Mouse (Mus musculus) liver, embryonic 13.5 days (tissue): ENCODE data around the gene Itgb5. TPM values are rescaled to one million over a fixed set of nuclear protein-coding genes. Genes with fewer than 3 reads are reported as not detected.

Experiments used
- ATAC-seq: fragments of 200-750 bp; cut with Nextera tagmentation; 2 replicates; pipeline ENCODE4 v1.8.0; 2017; ENCODE audit warnings: low read depth, mild to moderate bottlenecking, moderate number of reproducible peaks, moderate library complexity
- DNase-seq: peaks from one replicate; pipeline ENCODE4 v3.0.0; 2022
- H3K27ac ChIP-seq: fragments of 300-500 bp; sonication (generic); 2 replicates; pipeline ENCODE4 v1.5.1; 2015; ENCODE audit warnings: moderate library complexity, mild to moderate bottlenecking, inconsistent platforms
- H3K27me3 ChIP-seq: fragments of 300-500 bp; sonication (generic); 2 replicates; pipeline ENCODE4 v1.6.1; 2015; ENCODE audit warnings: mild to moderate bottlenecking, inconsistent platforms
- H3K36me3 ChIP-seq: fragments of 300-500 bp; sonication (generic); 2 replicates; pipeline ENCODE4 v1.6.1; 2015; ENCODE audit warnings: mild to moderate bottlenecking, inconsistent platforms
- H3K4me1 ChIP-seq: fragments of 300-500 bp; sonication (generic); replicated peaks from 2 replicates; pipeline ENCODE4 v1.6.1; 2015; ENCODE audit warnings: inconsistent platforms
- H3K4me2 ChIP-seq: fragments of 300-500 bp; sonication (generic); 2 replicates; pipeline ENCODE4 v1.6.1; 2015; ENCODE audit warnings: inconsistent platforms, mild to moderate bottlenecking, moderate library complexity
- H3K4me3 ChIP-seq: fragments of 300-500 bp; sonication (generic); replicated peaks from 2 replicates; pipeline ENCODE4 v1.5.1; 2015; ENCODE audit warnings: mild to moderate bottlenecking, inconsistent platforms
- H3K9ac ChIP-seq: fragments of 300-500 bp; sonication (generic); 2 replicates; pipeline ENCODE4 v1.6.1; 2015; ENCODE audit warnings: mild to moderate bottlenecking, inconsistent platforms
- H3K9me3 ChIP-seq: fragments of 300-500 bp; sonication (generic); replicated peaks from 2 replicates; pipeline ENCODE4 v1.6.1; 2016; ENCODE audit warnings: inconsistent platforms
- WGBS: fragments of 180-500 bp; shearing (Covaris S2); methylation state at CpG from one replicate; pipeline ENCODE4 v1.1.7; 2015; ENCODE audit not compliant: insufficient replicate concordance; 5-methylcytosine and 5-hydroxymethylcytosine counted together
- polyA plus RNA-seq: library from polyadenylated mRNA; unstranded; fragments of >200 nt; fragmentation: Nextera tagmentation; extraction: Ambion mirVana; gene quantifications from 2 replicates; pipeline ENCODE4 v1.2.1, GENCODE M21; 2015

The Itgb5 gene
- polyA plus RNA-seq, 1 experiment from 2014 or later: 10.9 TPM

- WGBS: 55% methylated on average over 4 of the region's 4 CpGs
- no peaks in the 10 kb centered on the region for H3K27me3 ChIP-seq
- DNase-seq (no peak), ATAC-seq (no peak)
- H3K4me1 ChIP-seq: peaks cover 50% of the 10 kb centered on the region
- no peak overlapping the region for H3K9ac ChIP-seq
- H3K9me3 ChIP-seq: no peaks in the 10 kb centered on the region
- no peak overlapping the region for H3K4me3 ChIP-seq
- H3K27ac ChIP-seq: no peak overlapping the region
- H3K4me2 ChIP-seq: no peak overlapping the region
- H3K36me3 ChIP-seq: no peaks in the 10 kb centered on the region
Observed at GRCm38 (mm10) chr16:33893796-33894195, 64.3 kb downstream of the Itgb5 start.

- H3K4me1 ChIP-seq: peaks cover 50% of the 10 kb centered on the region
- WGBS: 19% methylated on average over 1 of the region's 1 CpGs
- ATAC-seq (no peak), DNase-seq (no peak)
- no peaks in the 10 kb centered on the region for H3K9me3 ChIP-seq
- H3K36me3 ChIP-seq: no peaks in the 10 kb centered on the region
- H3K4me3 ChIP-seq: no peak overlapping the region
- no peak overlapping the region for H3K4me2 ChIP-seq
- 0 out of 2 replicates have a peak overlapping the region, but pooled peaks have one; percentile 4 for H3K27ac ChIP-seq
- H3K9ac ChIP-seq: no peak overlapping the region
- no peaks in the 10 kb centered on the region for H3K27me3 ChIP-seq
Observed at GRCm38 (mm10) chr16:33894449-33894848, 65.0 kb downstream of the Itgb5 start.

GRCm38 (mm10) chr16:33895690-33896089, 66.2 kb downstream of the Itgb5 start:
- DNase-seq (no peak), ATAC-seq (no peak; the same call in 1 of the 2 replicates)
- H3K27me3 ChIP-seq: no peaks in the 10 kb centered on the region
- no peaks in the 10 kb centered on the region for H3K9me3 ChIP-seq
- 57% methylated on average over 7 of the region's 7 CpGs for WGBS
- no peak overlapping the region for H3K27ac ChIP-seq
- H3K9ac ChIP-seq: no peak overlapping the region
- H3K4me2 ChIP-seq: no peak overlapping the region
- H3K4me3 ChIP-seq: no peak overlapping the region
- no peaks in the 10 kb centered on the region for H3K36me3 ChIP-seq
- H3K4me1 ChIP-seq: peaks cover 45% of the 10 kb centered on the region

- no peak for DNase-seq
- Histone ChIP-seq H3K4me3 (no peak overlapping the region), H3K4me1 (peaks cover 34% of the 10 kb centered on the region), H3K9ac (no peak overlapping the region), H3K9me3 (no peaks in the 10 kb centered on the region), H3K4me2 (no peak overlapping the region), H3K36me3 (no peaks in the 10 kb centered on the region), H3K27ac (no peak overlapping the region), H3K27me3 (no peaks in the 10 kb centered on the region)
- ATAC-seq: no peak
- WGBS: 69% methylated on average over 7 of the region's 7 CpGs
Observed at GRCm38 (mm10) chr16:33896801-33897200, 67.3 kb downstream of the Itgb5 start.

- no peak overlapping the region for H3K4me3 ChIP-seq
- H3K27me3 ChIP-seq: no peaks in the 10 kb centered on the region
- no peaks in the 10 kb centered on the region for H3K9me3 ChIP-seq
- H3K36me3 ChIP-seq: peaks cover 4% of the 10 kb centered on the region; the same call in 1 of the 2 replicates
- no peak overlapping the region for H3K9ac ChIP-seq
- ATAC-seq (no peak), DNase-seq (no peak)
- no peak overlapping the region for H3K27ac ChIP-seq
- WGBS: 66% methylated on average over 11 of the region's 11 CpGs
- no peaks in the 10 kb centered on the region for H3K4me1 ChIP-seq
- no peak overlapping the region for H3K4me2 ChIP-seq
Observed at GRCm38 (mm10) chr16:33903664-33904441, 74.4 kb downstream of the Itgb5 start.

GRCm38 (mm10) chr16:33904553-33904952, 75.1 kb downstream of the Itgb5 start:
- Histone ChIP-seq H3K4me2 (no peak overlapping the region), H3K4me3 (no peak overlapping the region), H3K36me3 (peaks cover 4% of the 10 kb centered on the region; the same call in 1 of the 2 replicates), H3K27ac (no peak overlapping the region), H3K27me3 (no peaks in the 10 kb centered on the region), H3K9ac (no peak overlapping the region), H3K4me1 (no peaks in the 10 kb centered on the region), H3K9me3 (no peaks in the 10 kb centered on the region)
- DNase-seq (no peak), ATAC-seq (no peak)
- 68% methylated on average over 5 of the region's 5 CpGs for WGBS

- no peak overlapping the region for H3K4me3 ChIP-seq
- no peak overlapping the region for H3K9ac ChIP-seq
- H3K4me1 ChIP-seq: no peaks in the 10 kb centered on the region
- 65% methylated on average over 4 of the region's 4 CpGs for WGBS
- H3K27me3 ChIP-seq: no peaks in the 10 kb centered on the region
- H3K9me3 ChIP-seq: no peaks in the 10 kb centered on the region
- no peak for DNase-seq
- ATAC-seq: no peak
- H3K27ac ChIP-seq: no peak overlapping the region
- peaks cover 4% of the 10 kb centered on the region; the same call in 1 of the 2 replicates for H3K36me3 ChIP-seq
- no peak overlapping the region for H3K4me2 ChIP-seq
Observed at GRCm38 (mm10) chr16:33908239-33908638, 78.8 kb downstream of the Itgb5 start.

GRCm38 (mm10) chr16:33914997-33915396, 85.5 kb downstream of the Itgb5 start:
- peaks cover 28% of the 10 kb centered on the region for H3K4me1 ChIP-seq
- H3K9me3 ChIP-seq: no peaks in the 10 kb centered on the region
- no peak overlapping the region for H3K27ac ChIP-seq
- no peak overlapping the region for H3K4me2 ChIP-seq
- ATAC-seq (no peak), DNase-seq (no peak)
- H3K9ac ChIP-seq: no peak overlapping the region
- 50% methylated on average over 4 of the region's 4 CpGs for WGBS
- peaks cover 8% of the 10 kb centered on the region for H3K36me3 ChIP-seq
- H3K27me3 ChIP-seq: no peaks in the 10 kb centered on the region
- H3K4me3 ChIP-seq: no peak overlapping the region

- peak overlapping the region; percentile 20; the same call in 1 of the 2 replicates for H3K27ac ChIP-seq
- ATAC-seq: peak; percentile 61
Observed at GRCm38 (mm10) chr16:33916473-33917251, 87.2 kb downstream of the Itgb5 start.

GRCm38 (mm10) chr16:33917390-33917789, 87.9 kb downstream of the Itgb5 start:
- Histone ChIP-seq H3K9me3 (no peaks in the 10 kb centered on the region), H3K27me3 (no peaks in the 10 kb centered on the region), H3K4me3 (no peak overlapping the region), H3K9ac (no peak overlapping the region), H3K4me1 (peaks cover 42% of the 10 kb centered on the region), H3K36me3 (peaks cover 8% of the 10 kb centered on the region), H3K4me2 (no peak overlapping the region), H3K27ac (peak overlapping the region; percentile 43)
- DNase-seq (no peak), ATAC-seq (no peak)
- WGBS: 62% methylated on average over 5 of the region's 5 CpGs

More at GRCm38 (mm10) chr16:33916473-33917251, 87.2 kb downstream of the Itgb5 start:
- H3K4me2 ChIP-seq: no peak overlapping the region
- H3K27me3 ChIP-seq: no peaks in the 10 kb centered on the region
- H3K4me1 ChIP-seq: peaks cover 35% of the 10 kb centered on the region
- H3K4me3 ChIP-seq: no peak overlapping the region
- DNase-seq: no peak
- 61% methylated on average over 12 of the region's 12 CpGs for WGBS
- peaks cover 8% of the 10 kb centered on the region for H3K36me3 ChIP-seq
- H3K9me3 ChIP-seq: no peaks in the 10 kb centered on the region
- H3K9ac ChIP-seq: no peak overlapping the region

GRCm38 (mm10) chr16:33917926-33918325, 88.5 kb downstream of the Itgb5 start:
- DNase-seq (no peak), ATAC-seq (no peak)
- Histone ChIP-seq H3K27ac (peak overlapping the region; percentile 43; the same call in 1 of the 2 replicates), H3K9me3 (no peaks in the 10 kb centered on the region), H3K36me3 (peaks cover 8% of the 10 kb centered on the region), H3K4me1 (peaks cover 48% of the 10 kb centered on the region), H3K9ac (no peak overlapping the region), H3K4me3 (no peak overlapping the region), H3K27me3 (no peaks in the 10 kb centered on the region), H3K4me2 (no peak overlapping the region)
- 79% methylated on average over 5 of the region's 5 CpGs for WGBS
